Mouse (Mus musculus): ENCODE measurements around the gene Tgfa. TPM values are rescaled to one million over a fixed set of nuclear protein-coding genes. Genes with fewer than 3 reads are reported as not detected.
A peak's percentile ranks its signal among the peaks of the same experiment; 100 is the strongest.

The Tgfa gene
- polyA plus RNA-seq, 1 experiment, result 3.2 TPM

GRCm38 (mm10) chr6:86232367-86232766 lies 37.3 kb downstream of the Tgfa start:
- Histone ChIP-seq H3K36me3 (ENCODE audit: control insufficient read depth, insufficient read depth, low read length) (no peaks in the 10 kb centered on the region), H3K4me3 (ENCODE audit: insufficient read depth, low read depth, low read length) (no peak overlapping the region), H3K27me3 (replicated peaks; ENCODE audit: control insufficient read depth, insufficient read depth, low read length) (no peaks in the 10 kb centered on the region), H3K4me1 (ENCODE audit: control insufficient read depth, insufficient read depth, low read length) (no peaks in the 10 kb centered on the region), H3K27ac (ENCODE audit: insufficient read depth, low read depth, low read length) (no peak overlapping the region)
- DNase-seq, result no peak
- TF ChIP-seq CTCF (conservative IDR thresholded peaks at IDR 0.05; ENCODE audit: insufficient read depth, insufficient read length, low read depth, low read length) (no peak), POLR2A (IDR thresholded peaks at IDR 0.05; ENCODE audit: low read depth, low read length) (no peak)
- WGBS, result 95% methylated on average over 5 of the region's 5 CpGs

GRCm38 (mm10) chr6:86233512-86234430 lies 38.7 kb downstream of the Tgfa start:
- 31% methylated on average over 13 of the region's 13 CpGs for WGBS
- DNase-seq, result peak; percentile 23
- Histone ChIP-seq H3K36me3 (ENCODE audit: control insufficient read depth, insufficient read depth, low read length) (no peaks in the 10 kb centered on the region), H3K27ac (ENCODE audit: insufficient read depth, low read depth, low read length) (no peak overlapping the region), H3K4me3 (ENCODE audit: insufficient read depth, low read depth, low read length) (no peak overlapping the region), H3K27me3 (replicated peaks; ENCODE audit: control insufficient read depth, insufficient read depth, low read length) (no peaks in the 10 kb centered on the region), H3K4me1 (ENCODE audit: control insufficient read depth, insufficient read depth, low read length) (no peaks in the 10 kb centered on the region)
- TF ChIP-seq CTCF (conservative IDR thresholded peaks at IDR 0.05; ENCODE audit: insufficient read depth, insufficient read length, low read depth, low read length), result no peak
- TF ChIP-seq POLR2A (IDR thresholded peaks at IDR 0.05; ENCODE audit: low read depth, low read length), result no peak

- TF ChIP-seq CTCF (conservative IDR thresholded peaks at IDR 0.05; ENCODE audit: insufficient read depth, insufficient read length, low read depth, low read length), result no peak
- TF ChIP-seq POLR2A (IDR thresholded peaks at IDR 0.05; ENCODE audit: low read depth, low read length), result no peak
- Histone ChIP-seq H3K27me3 (replicated peaks; ENCODE audit: control insufficient read depth, insufficient read depth, low read length) (no peaks in the 10 kb centered on the region; the same call in 1 of the 2 replicates), H3K4me3 (ENCODE audit: insufficient read depth, low read depth, low read length) (no peak overlapping the region), H3K4me1 (ENCODE audit: control insufficient read depth, insufficient read depth, low read length) (no peaks in the 10 kb centered on the region), H3K36me3 (ENCODE audit: control insufficient read depth, insufficient read depth, low read length) (no peaks in the 10 kb centered on the region), H3K27ac (ENCODE audit: insufficient read depth, low read depth, low read length) (no peak overlapping the region)
- no peak for DNase-seq
- WGBS, result 71% methylated on average over 3 of the region's 3 CpGs
These were observed 49.8 kb downstream of the Tgfa start for GRCm38 (mm10) chr6:86244866-86245265.

GRCm38 (mm10) chr6:86245965-86246364 lies 50.9 kb downstream of the Tgfa start:
- no peak for TF ChIP-seq CTCF (conservative IDR thresholded peaks at IDR 0.05; ENCODE audit: insufficient read depth, insufficient read length, low read depth, low read length)
- Histone ChIP-seq H3K4me3 (ENCODE audit: insufficient read depth, low read depth, low read length) (no peak overlapping the region), H3K36me3 (ENCODE audit: control insufficient read depth, insufficient read depth, low read length) (no peaks in the 10 kb centered on the region), H3K27me3 (replicated peaks; ENCODE audit: control insufficient read depth, insufficient read depth, low read length) (no peaks in the 10 kb centered on the region; the same call in 1 of the 2 replicates), H3K4me1 (ENCODE audit: control insufficient read depth, insufficient read depth, low read length) (no peaks in the 10 kb centered on the region), H3K27ac (ENCODE audit: insufficient read depth, low read depth, low read length) (no peak overlapping the region)
- WGBS, result 59% methylated on average over 4 of the region's 4 CpGs
- no peak for DNase-seq

- TF ChIP-seq CTCF (conservative IDR thresholded peaks at IDR 0.05; ENCODE audit: insufficient read depth, insufficient read length, low read depth, low read length) (no peak), POLR2A (IDR thresholded peaks at IDR 0.05; ENCODE audit: low read depth, low read length) (no peak)
- H3K27ac ChIP-seq (ENCODE audit: insufficient read depth, low read depth, low read length), result no peak overlapping the region
- no peak for DNase-seq
- no peak overlapping the region for H3K4me3 ChIP-seq (ENCODE audit: insufficient read depth, low read depth, low read length)
- no peaks in the 10 kb centered on the region for H3K27me3 ChIP-seq (replicated peaks; ENCODE audit: control insufficient read depth, insufficient read depth, low read length)
- H3K36me3 ChIP-seq (ENCODE audit: control insufficient read depth, insufficient read depth, low read length), result no peaks in the 10 kb centered on the region
- no peaks in the 10 kb centered on the region for H3K4me1 ChIP-seq (ENCODE audit: control insufficient read depth, insufficient read depth, low read length)
- 100% methylated on average over 1 of the region's 1 CpGs for WGBS
These were observed 53.5 kb downstream of the Tgfa start for GRCm38 (mm10) chr6:86248562-86248961.

- Histone ChIP-seq H3K27me3 (replicated peaks; ENCODE audit: control insufficient read depth, insufficient read depth, low read length) (no peaks in the 10 kb centered on the region), H3K27ac (ENCODE audit: insufficient read depth, low read depth, low read length) (no peak overlapping the region), H3K4me1 (ENCODE audit: control insufficient read depth, insufficient read depth, low read length) (no peaks in the 10 kb centered on the region), H3K36me3 (ENCODE audit: control insufficient read depth, insufficient read depth, low read length) (no peaks in the 10 kb centered on the region), H3K4me3 (ENCODE audit: insufficient read depth, low read depth, low read length) (no peak overlapping the region)
- DNase-seq, result no peak
- TF ChIP-seq POLR2A (IDR thresholded peaks at IDR 0.05; ENCODE audit: low read depth, low read length) (no peak), CTCF (conservative IDR thresholded peaks at IDR 0.05; ENCODE audit: insufficient read depth, insufficient read length, low read depth, low read length) (no peak)
- WGBS, result 87% methylated on average over 16 of the region's 16 CpGs
These were observed 54.0 kb downstream of the Tgfa start for GRCm38 (mm10) chr6:86249042-86249441.

GRCm38 (mm10) chr6:86250236-86250635 lies 55.2 kb downstream of the Tgfa start:
- H3K4me1 ChIP-seq (ENCODE audit: control insufficient read depth, insufficient read depth, low read length), result no peaks in the 10 kb centered on the region
- no peak overlapping the region for H3K27ac ChIP-seq (ENCODE audit: insufficient read depth, low read depth, low read length)
- TF ChIP-seq POLR2A (IDR thresholded peaks at IDR 0.05; ENCODE audit: low read depth, low read length) (no peak), CTCF (conservative IDR thresholded peaks at IDR 0.05; ENCODE audit: insufficient read depth, insufficient read length, low read depth, low read length) (no peak)
- 92% methylated on average over 2 of the region's 2 CpGs for WGBS
- no peaks in the 10 kb centered on the region for H3K27me3 ChIP-seq (replicated peaks; ENCODE audit: control insufficient read depth, insufficient read depth, low read length)
- no peak overlapping the region for H3K4me3 ChIP-seq (ENCODE audit: insufficient read depth, low read depth, low read length)
- DNase-seq, result no peak
- no peaks in the 10 kb centered on the region for H3K36me3 ChIP-seq (ENCODE audit: control insufficient read depth, insufficient read depth, low read length)

Measured in kidney, adult 2 months (tissue).